Mouse (Mus musculus): ENCODE measurements at regions not wholly inside any gene's neighbourhood (a gene's known extent, or its start where the extent isn't known, plus 50 kb on each side); places are given as distances from the start of the nearest gene placed in this dataset.

DNA sequence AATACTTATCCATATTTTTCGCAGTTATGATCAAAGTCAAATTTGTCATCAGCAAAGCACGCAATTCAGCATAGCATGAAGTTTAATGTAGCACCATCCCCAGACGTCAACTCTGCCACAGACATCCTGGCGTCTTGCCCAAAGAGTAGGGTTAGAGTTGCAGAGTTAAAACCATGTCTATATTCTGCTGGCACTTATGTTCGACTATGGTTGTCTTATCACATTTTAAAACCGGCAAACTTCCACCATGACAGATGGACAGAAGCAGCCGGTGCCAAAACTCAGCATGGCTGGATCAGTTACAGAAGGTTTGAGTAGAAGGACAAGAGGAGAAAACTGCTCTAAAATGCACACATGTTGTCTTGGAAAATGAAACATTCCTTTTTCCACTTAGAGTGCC lies 1383.6 kb upstream of the Slc39a10 start:
- Histone ChIP-seq H3K27me3 (ENCODE audit: insufficient read depth, low read length) (no peaks in the 10 kb centered on the region), H3K27ac (ENCODE audit: low read depth, low read length) (no peak overlapping the region), H3K9me3 (ENCODE audit: low read length) (no peaks in the 10 kb centered on the region), H3K4me2 (ENCODE audit: low read depth, low read length, poor library complexity, severe bottlenecking) (no peak overlapping the region), H3K36me3 (ENCODE audit: insufficient read depth, low read length) (no peaks in the 10 kb centered on the region), H3K4me1 (ENCODE audit: insufficient read depth, low read length) (no peaks in the 10 kb centered on the region), H3K9ac (replicated peaks; ENCODE audit: low read length, poor library complexity, severe bottlenecking) (no peak overlapping the region), H3K4me3 (ENCODE audit: low read depth, low read length) (no peak overlapping the region)
- TF ChIP-seq CTCF (IDR thresholded peaks at IDR 0.05) = no peak
- ATAC-seq (ENCODE audit: low FRiP score) = no peak
- WGBS = 71% methylated on average over 7 of the region's 7 CpGs
- peak; percentile 66 for DNase-seq (ENCODE audit: low spot score)

DNA sequence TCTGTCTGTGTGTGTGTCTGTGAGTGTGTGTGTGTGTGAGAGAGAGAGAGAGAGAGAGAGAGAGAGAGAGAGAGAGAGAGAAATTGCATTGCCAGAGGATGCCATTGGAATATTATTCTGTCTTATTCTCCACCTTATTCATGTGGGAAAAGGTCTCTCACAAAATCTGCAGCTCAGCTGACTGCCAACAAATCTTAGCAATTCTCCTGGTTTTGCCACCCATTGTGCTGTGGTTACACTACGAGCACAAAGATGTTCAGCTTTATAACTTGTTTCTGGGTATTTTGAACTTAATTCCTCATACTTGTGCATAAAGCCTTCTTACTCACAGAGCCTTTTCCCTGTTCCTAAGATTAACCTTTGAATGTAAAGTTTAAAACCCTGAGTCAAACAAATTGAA lies 1383.0 kb upstream of the Slc39a10 start:
- DNase-seq (ENCODE audit: low spot score) (peak; percentile 0), ATAC-seq (ENCODE audit: low FRiP score) (no peak)
- Histone ChIP-seq H3K27ac (ENCODE audit: low read depth, low read length) (no peak overlapping the region), H3K4me3 (ENCODE audit: low read depth, low read length) (no peak overlapping the region), H3K27me3 (ENCODE audit: insufficient read depth, low read length) (no peaks in the 10 kb centered on the region), H3K4me1 (ENCODE audit: insufficient read depth, low read length) (no peaks in the 10 kb centered on the region), H3K4me2 (ENCODE audit: low read depth, low read length, poor library complexity, severe bottlenecking) (no peak overlapping the region), H3K9me3 (ENCODE audit: low read length) (no peaks in the 10 kb centered on the region), H3K9ac (replicated peaks; ENCODE audit: low read length, poor library complexity, severe bottlenecking) (no peak overlapping the region), H3K36me3 (ENCODE audit: insufficient read depth, low read length) (no peaks in the 10 kb centered on the region)
- 66% methylated on average over 1 of the region's 1 CpGs for WGBS
- no peak for TF ChIP-seq CTCF (IDR thresholded peaks at IDR 0.05)

All from midbrain, postnatal 0 days (tissue).